Mouse (Mus musculus) testis, adult 2 months (tissue): Measurements from ENCODE around the gene Olfr314.

Experiments
- CTCF ChIP-seq: fragments of 200-500 bp; IDR thresholded peaks from 2 replicates; pipeline ENCODE4 v1.5.1; 2012; ENCODE audit warnings: low read depth, mild to moderate bottlenecking, inconsistent platforms, low read length, moderate library complexity; ENCODE audit not compliant: control insufficient read depth, insufficient read depth, insufficient replicate concordance
- POLR2A ChIP-seq: fragments of 200-500 bp; IDR thresholded peaks from 2 replicates; pipeline ENCODE4 v1.6.1; 2012; ENCODE audit warnings: low read depth, mild to moderate bottlenecking, inconsistent platforms, low read length, moderate library complexity; ENCODE audit not compliant: control insufficient read depth

DNA sequence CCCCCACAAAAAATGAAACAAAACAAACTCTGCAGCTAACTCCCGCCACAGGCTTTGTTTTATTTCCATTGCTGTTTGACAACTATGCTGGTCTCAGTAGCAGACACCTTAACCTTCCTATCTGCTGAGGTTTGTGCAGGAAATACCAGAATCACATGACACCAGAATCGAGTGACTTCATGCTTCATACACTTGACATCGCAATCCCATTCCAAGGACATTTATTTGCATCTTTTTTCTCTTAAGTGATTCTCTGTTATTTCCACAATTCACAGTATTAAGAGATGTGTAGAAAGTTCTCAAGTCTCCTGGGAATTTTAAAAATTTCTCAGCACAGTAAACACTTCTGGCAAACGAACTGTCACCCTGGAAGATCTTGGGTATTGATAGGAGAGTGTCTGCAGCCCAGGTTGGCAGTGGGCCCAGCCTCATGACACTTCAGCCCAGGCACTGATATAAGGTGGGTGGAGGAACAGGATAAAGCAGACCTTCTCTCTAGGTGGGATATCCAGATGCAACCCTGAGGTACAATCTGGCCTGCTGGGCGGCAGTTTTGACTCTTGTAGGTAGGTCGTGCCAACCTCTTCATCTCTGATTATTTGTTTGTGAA is at the start of gene Olfr314:
- TF ChIP-seq CTCF (no peak), POLR2A (no peak)
